Mouse (Mus musculus): ENCODE measurements at regions not wholly inside any gene's neighbourhood (a gene's known extent, or its start where the extent isn't known, plus 50 kb on each side); places are given as distances from the start of the nearest gene placed in this dataset.

DNA sequence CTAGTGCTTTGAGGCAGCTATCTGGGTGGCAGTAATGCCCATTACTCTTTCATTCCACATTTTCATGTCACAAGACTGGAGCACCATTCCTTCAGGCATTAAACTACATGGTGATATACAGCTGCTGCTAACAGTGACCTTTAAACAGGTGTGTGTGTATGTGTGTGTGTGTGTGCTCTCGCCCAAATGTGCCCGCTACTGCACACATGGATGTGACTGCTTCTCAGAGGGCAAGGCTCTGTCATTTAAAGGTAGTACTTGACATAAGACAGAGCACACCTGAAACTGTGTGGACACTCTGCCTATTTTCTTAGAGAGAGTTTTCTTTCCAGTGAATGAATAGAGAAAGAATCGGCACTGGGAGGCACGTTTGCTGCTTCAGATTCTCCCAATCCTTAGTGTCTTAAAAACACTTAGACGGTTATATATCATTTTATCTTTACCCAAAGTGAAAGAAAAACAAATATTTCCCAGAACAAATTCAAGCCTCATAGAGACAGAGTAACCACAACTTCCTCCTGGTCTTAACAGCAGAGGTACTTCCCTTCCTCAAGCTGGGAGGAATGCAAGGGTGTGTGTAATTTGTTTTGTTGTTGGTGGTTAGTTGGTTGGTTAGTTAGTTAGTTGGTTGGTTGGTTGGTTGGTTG is 185.3 kb upstream of the Tusc1 start:
- TF ChIP-seq GATA4 (IDR thresholded peaks at IDR 0.05; ENCODE audit: insufficient replicate concordance, low read length) = no peak

DNA sequence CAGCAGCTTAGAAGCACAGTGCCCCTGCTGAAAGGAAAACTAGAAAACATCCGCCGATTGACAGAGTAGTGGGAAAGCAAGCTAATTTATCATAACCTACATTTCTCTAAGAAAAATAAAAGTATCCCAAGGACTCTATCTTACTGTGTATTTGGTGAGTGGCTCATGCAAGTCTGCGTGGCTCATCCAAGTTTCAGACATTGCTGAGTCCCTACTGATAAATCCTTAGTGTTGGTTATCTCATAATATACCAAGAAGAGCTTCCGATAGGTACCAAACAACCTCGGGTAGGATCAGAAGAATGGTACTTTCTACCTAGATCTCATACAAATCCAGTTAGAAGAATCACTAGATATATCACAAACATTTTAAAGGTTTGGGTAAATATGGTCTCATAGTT is 183.6 kb upstream of the Tusc1 start:
- TF ChIP-seq GATA4 (IDR thresholded peaks at IDR 0.05; ENCODE audit: insufficient replicate concordance, low read length) = no peak

DNA sequence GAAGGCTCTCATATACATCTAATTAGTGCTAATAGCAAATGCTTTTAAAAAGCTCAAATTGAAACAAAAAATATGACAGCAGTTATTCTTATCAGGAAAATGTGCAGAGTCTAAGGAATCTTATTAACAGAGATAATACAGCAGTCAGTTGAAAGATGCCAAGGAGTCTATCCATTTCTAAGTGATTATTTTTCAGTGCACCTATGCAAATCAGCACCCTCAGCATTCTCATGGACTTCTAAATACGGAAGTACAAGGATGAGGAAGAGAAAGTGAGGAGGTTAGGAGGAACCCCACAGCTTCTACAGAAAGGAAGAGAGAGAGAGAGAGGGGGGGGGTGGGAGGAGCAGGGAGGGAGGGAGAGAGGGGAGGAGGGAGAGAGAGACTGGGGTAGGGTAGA is 175.5 kb upstream of the Tusc1 start:
- TF ChIP-seq GATA4 (IDR thresholded peaks at IDR 0.05; ENCODE audit: insufficient replicate concordance, low read length) = no peak

DNA sequence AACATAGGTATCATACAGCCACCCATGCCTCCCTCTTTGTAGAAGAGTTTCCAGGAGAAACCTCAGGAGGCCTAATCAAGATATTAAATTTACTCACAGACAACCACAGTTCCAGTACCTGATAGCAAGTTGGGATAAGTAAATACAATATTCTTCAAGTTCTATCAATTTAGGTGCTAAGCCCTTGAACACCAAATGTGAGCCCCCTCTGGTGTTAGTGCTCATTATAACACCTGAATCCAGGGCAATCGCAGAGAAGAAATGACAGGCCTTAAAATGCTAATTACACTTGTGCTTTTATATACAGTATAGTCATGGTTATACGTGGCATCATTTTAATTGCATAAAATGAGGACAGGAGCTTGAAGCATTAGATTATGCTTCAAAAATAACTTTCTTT is 161.6 kb upstream of the Tusc1 start:
- no peak for TF ChIP-seq GATA4 (IDR thresholded peaks at IDR 0.05; ENCODE audit: insufficient replicate concordance, low read length)

DNA sequence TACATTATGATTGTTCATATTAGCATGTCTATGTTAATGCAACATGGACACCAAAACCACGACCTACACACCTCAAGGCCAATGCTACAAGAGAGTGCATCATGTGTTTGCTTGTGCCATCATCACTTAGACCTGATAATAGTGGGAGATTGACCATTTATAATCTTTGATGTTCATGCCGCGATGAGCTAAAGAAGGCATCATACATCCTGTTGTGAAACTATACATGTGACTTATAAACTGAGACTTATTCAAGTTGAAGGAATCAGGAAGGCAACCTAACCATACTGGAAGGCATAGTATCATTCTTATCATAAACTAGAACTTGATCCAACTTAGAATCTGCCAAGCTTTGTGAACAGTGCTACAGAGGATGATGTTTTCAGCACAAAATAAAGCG is 159.0 kb upstream of the Tusc1 start:
- no peak for TF ChIP-seq GATA4 (IDR thresholded peaks at IDR 0.05; ENCODE audit: insufficient replicate concordance, low read length)

DNA sequence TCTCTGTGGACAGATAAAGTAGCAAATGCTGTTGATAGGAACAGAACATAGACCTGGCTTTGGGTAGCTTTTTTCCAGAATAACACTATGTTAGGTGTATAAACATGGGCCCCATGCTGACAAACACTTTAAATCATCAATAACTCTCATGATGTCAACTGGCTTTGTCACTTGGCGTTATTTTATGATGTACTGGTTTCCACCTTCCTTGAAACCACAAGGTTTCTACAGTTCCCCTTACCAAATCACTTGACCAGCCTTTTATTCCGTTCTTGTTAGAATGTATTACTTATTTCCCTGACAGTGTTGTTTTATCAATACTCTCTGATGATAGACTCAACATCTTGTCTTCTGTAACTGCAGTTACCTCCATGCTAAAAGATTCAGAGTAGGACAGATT is 158.6 kb upstream of the Tusc1 start:
- no peak for TF ChIP-seq GATA4 (IDR thresholded peaks at IDR 0.05; ENCODE audit: insufficient replicate concordance, low read length)

DNA sequence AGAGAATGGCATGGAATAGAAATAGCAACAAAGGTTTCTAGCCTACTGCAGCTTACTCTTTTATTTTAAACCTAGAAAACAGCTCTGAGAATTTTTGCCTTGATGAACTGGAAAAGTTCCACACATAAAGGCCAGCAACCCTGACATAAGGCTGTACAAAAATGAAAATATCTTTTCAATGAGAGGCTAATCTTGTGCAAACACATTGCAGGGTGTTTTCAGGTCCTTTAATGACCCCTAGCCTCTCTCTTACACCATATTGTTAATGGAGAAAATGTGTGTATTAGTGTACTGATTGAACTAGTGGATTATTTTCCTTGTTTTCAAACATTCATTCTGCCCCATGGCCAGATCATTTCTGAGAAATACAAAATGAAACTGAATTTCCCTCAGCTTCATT is 158.0 kb upstream of the Tusc1 start:
- no peak for TF ChIP-seq GATA4 (IDR thresholded peaks at IDR 0.05; ENCODE audit: insufficient replicate concordance, low read length)

DNA sequence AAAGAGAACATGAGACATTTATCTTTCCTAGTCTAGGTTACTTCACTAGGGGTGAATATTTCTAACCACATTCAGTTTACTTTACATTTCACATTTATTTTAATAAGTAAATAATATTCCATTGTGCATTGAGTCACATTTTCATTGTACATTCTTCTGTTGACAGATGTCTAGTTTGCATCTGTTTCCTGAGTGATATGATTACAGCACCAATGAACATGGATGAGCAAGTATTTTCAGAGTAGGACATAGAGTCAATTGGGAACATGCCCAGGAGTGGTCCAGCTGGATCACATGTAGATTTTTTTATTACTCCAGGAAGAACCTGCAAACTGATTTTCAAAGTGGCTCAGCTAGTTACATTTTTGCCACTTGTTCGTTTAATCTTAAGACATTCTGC is 153.3 kb upstream of the Tusc1 start:
- TF ChIP-seq GATA4 (IDR thresholded peaks at IDR 0.05; ENCODE audit: insufficient replicate concordance, low read length) = no peak

DNA sequence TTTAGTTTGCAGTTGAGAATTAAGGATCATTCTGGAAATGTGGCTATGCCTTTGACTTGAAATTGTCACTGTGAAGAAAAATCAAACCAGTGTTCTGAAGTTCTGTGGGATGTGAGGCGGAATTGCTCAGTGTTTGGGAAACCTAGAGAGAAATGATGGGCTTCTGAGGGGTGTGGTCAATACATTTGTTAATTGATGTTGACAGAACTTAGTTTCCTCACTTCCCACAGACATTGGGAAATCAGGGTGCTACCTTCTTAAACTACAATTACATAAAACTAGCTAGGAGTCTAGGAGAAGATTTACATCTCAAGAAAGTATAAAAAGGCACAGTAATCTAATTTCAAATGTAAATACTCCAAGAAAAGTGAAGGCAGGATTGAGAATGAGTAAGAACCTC is 151.1 kb upstream of the Tusc1 start:
- no peak for TF ChIP-seq GATA4 (IDR thresholded peaks at IDR 0.05; ENCODE audit: insufficient replicate concordance, low read length)

DNA sequence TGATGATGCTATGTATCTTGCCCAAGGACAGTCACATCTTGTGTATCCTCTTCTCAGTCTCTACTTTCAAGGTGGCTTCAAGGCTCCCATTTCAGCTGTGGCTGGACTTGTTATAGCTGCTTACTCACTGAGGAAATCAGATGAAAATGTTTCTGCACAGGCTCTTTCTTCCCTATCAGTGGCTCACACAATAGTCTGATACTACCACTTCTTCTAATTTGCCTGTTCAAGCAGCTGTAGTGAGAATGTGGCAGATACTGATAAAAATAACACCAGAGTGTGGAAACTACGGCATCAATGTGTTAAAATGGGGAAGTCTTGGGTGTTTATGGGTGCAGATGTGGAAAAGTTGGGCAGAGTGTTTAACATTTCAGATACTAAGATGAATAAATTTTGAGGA is 145.9 kb upstream of the Tusc1 start:
- no peak for TF ChIP-seq GATA4 (IDR thresholded peaks at IDR 0.05; ENCODE audit: insufficient replicate concordance, low read length)

DNA sequence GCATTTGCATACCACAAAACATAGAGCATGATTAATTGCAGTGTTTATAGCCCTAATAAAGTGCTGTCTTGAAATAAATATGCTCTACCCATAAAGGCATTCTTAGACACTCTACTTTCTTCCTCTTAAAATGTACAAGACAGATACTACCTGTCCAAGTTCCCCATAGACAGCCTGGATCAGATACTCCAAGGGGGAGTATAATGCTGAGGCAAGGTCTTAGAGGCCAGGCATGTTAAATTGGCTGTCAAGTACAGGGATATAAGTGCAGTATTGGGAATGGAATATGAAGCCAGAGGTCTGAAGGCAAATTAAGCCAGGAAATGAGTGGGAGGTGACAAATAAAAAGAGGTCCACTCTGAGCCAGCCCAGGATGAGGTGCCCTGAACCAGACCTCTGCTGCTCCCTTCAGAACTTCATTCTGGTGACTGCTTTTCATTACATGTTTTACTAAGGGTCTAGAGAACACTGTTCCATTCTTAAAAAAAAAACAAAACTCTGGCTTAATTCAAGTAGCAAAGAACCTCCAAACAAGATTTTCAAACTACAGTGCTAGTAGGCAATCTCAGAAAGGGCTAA is 142.0 kb upstream of the Tusc1 start:
- TF ChIP-seq GATA4 (IDR thresholded peaks at IDR 0.05; ENCODE audit: insufficient replicate concordance, low read length) = no peak

DNA sequence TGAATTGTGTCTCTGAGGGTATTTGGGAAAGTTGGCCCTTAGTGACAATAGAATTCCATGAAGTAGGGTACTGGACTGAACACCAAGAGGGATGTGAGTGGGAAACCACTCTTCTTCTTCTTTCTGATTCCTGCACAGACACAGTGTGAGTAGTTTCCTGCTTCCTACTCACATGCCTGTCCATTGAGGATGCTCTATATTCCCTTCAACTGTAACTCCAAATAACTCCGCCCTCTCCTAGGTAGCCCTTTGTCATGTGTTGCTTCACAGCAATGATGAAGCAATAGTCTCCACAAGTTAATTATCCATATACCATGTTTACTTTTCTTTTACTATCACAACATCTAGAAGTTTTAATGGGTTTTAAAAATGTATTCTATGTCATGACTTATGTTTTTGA is 132.7 kb upstream of the Tusc1 start:
- no peak for TF ChIP-seq GATA4 (IDR thresholded peaks at IDR 0.05; ENCODE audit: insufficient replicate concordance, low read length)

DNA sequence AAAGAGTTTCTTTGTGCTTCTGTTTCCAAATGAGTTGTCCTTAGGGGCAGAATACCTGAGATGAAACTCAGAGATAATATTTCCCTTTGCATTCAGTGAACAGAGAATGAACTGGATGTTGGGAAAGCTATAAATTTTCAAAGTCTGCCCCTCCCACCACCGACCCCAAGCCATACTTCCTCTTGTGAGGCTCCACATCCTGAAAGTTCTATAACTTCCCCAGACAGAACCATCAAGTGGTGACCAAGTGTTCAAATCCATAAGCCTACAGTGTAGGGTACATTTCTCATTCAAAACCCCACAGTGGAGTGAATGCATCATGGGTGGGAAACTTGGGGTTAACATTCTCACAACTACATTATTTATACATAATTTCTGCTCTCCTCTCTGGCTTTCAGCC is 132.1 kb upstream of the Tusc1 start:
- no peak for TF ChIP-seq GATA4 (IDR thresholded peaks at IDR 0.05; ENCODE audit: insufficient replicate concordance, low read length)

DNA sequence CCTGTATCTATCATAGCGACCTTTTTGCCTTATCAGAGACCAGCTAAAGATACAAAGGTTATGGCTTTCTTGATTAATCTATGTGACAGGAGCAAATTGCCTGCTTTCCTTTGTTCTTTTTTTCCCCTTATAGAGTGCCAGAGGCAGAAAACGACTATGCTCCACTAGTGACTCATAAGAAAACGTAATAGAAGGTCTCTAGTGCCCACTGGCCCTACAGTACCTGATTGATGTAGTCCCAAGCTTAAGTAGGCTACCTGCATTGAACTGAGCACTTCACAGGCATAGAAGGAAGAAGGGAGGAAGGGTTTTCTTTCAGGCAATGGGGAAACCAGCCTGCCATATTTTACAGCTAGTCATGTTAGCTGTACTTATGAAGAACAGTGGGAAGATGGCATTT is 116.0 kb upstream of the Tusc1 start:
- TF ChIP-seq GATA4 (IDR thresholded peaks at IDR 0.05; ENCODE audit: insufficient replicate concordance, low read length) = no peak

DNA sequence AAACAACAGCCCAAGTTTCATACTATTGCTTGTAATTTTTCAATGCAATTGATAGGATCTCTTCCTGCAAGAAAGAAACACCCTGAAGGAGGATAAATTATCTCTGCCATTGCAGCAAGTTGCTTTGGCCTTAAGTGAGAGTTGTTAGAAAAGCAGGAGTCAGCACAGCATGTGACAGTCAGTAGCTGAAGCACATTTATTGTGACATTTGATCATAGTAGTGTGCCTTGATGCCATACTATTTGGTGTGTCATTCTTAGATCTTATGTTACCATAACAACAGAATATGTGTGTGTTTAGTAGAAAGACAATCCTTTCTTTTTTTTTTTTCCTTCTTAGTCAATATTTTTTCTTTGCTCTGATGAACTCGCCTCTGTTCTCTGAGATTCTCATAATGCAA is 115.5 kb upstream of the Tusc1 start:
- TF ChIP-seq GATA4 (IDR thresholded peaks at IDR 0.05; ENCODE audit: insufficient replicate concordance, low read length) = no peak

DNA sequence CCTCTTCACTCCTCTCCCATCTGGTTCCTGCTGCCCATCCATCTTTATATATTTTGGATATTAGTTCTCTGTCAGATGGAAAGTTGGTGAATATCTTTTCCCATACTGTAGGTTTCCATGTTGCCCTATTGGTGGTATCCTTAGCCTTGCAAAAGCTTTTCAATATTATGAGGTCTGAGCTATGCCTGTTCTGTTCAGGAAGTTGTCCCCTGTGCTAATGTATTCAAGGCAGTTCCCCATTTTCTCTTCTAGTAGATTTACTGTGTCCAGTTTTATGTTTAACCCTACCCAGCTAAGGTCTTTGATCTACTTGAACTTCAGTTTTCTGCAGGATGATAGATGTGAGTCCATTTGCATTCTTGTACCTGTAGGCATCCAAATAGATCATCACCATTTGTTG is 109.4 kb upstream of the Tusc1 start:
- no peak for TF ChIP-seq GATA4 (IDR thresholded peaks at IDR 0.05; ENCODE audit: insufficient replicate concordance, low read length)

DNA sequence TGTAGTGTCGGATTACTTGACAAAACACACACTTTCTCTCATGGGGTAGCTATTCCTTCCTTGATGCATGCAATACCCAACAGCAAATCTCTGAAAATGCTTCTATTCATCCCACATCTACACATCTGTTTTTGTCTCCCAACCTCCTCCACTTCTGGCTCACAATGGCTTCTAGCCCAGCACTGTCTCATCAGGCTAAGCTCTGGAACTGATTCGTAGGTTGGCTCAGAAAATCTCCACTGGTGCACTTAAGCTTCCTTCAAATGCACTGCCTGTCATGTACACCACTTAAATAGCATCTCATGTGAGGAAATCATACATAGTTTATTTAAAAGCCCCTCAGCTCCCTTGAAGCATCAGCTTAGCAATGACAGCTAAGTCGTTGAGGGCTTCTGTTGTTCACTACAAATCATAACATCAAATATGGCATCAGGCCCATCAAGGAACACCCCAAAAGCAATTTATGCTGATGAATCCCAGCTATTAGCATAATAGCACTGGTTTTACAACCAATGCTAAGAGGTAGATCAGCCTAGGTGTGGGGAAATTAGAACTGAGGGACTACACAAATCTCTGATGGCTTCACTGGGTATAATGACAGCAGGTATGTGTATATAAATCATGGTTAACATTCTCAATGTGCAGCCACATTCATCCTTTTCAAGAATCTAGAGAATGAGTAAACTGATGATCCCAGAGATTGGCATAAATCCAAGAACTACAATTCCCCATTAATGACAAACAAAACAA is 103.5 kb upstream of the Tusc1 start:
- no peak for TF ChIP-seq GATA4 (IDR thresholded peaks at IDR 0.05; ENCODE audit: insufficient replicate concordance, low read length)
